In the genomic region with DNA sequence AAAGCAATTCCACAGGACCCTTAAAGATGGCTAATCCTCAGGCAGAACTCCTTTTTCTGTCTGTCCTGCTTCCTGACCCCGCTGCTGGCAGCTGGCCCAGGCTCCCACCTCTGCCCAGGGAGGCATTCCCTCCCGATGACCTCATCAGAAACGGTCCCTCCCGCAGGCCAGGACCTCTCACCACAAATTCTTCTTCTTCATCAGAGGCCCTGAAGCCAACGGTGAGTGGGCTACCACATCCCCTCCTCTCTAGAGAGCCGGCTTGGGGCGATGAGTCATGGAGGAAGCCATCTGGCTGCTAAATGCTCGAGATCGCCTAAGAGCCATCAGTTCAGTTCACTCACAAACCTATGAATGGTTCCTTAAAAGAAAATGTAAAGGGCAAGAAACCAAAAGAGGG, we compare ENCODE assay signal across 9 mouse cellular contexts. TPM values are rescaled to one million over a fixed set of nuclear protein-coding genes. Genes with fewer than 3 reads are reported as not detected.
DNase-seq lines count a peak whose midpoint lies in the region; ATAC-seq and TF ChIP-seq lines count a peak whose summit lies in the region.
"Had no signal": no experiment of that assay in that cellular context is flagged by ENCODE, and none has a peak within 500 bp of the region (broad histone marks: within the 10 kb centered on the region; RNA-seq: fewer than 3 reads in every experiment).

No protein-coding gene starts in this region.

- ATAC-seq in lung, embryonic 14.5 days (ENCODE audit: insufficient read depth) = peak; percentile 77
- no peak for ATAC-seq in limb, embryonic 15.5 days (ENCODE audit: insufficient number of reproducible peaks, low FRiP score, low TSS enrichment, low read depth)

- no peaks in the 10 kb centered on the region for H3K36me3 ChIP-seq in lung, embryonic 14.5 days (ENCODE audit: insufficient read depth)
- no peaks in the 10 kb centered on the region for H3K36me3 ChIP-seq in heart, embryonic 10.5 days
- H3K36me3 ChIP-seq in limb, embryonic 15.5 days = no peaks in the 10 kb centered on the region
- H3K36me3 ChIP-seq: liver, embryonic 15.5 days had no signal

- H3K27me3 ChIP-seq in lung, embryonic 14.5 days (ENCODE audit: insufficient read depth, low read length) = no peaks in the 10 kb centered on the region
- H3K27me3 ChIP-seq in heart, embryonic 10.5 days (ENCODE audit: insufficient read depth, poor library complexity, severe bottlenecking) = no peaks in the 10 kb centered on the region
- no peaks in the 10 kb centered on the region for H3K27me3 ChIP-seq in limb, embryonic 15.5 days
- H3K27me3 ChIP-seq: liver, embryonic 15.5 days had no signal

- no peak for TF ChIP-seq CTCF in lung, embryonic 14.5 days (IDR thresholded peaks at IDR 0.05; ENCODE audit: low read depth)
- no peak for TF ChIP-seq CTCF in lung, adult 2 months (IDR thresholded peaks at IDR 0.05; ENCODE audit: insufficient read depth, low read length)
- TF ChIP-seq CTCF in brain, embryonic 14.5 days (IDR thresholded peaks at IDR 0.05; ENCODE audit: borderline replicate concordance, extremely low read depth, insufficient read depth, insufficient read length) = no peak

- no peak overlapping the region for H3K4me2 ChIP-seq in lung, embryonic 14.5 days
- no peak overlapping the region for H3K4me2 ChIP-seq in limb, embryonic 15.5 days
- H3K4me2 ChIP-seq: liver, embryonic 15.5 days had no signal

- H3K4me1 ChIP-seq in lung, embryonic 14.5 days (ENCODE audit: insufficient read depth) = peaks cover 29% of the 10 kb centered on the region
- H3K4me1 ChIP-seq in lung, adult 2 months (ENCODE audit: control insufficient read depth, insufficient read depth, low read length) = no peaks in the 10 kb centered on the region
- peaks cover 59% of the 10 kb centered on the region for H3K4me1 ChIP-seq in heart, embryonic 10.5 days
- peaks cover 58% of the 10 kb centered on the region for H3K4me1 ChIP-seq in limb, embryonic 15.5 days
- H3K4me1 ChIP-seq: liver, embryonic 15.5 days had no signal

- H3K9me3 ChIP-seq in lung, embryonic 14.5 days (ENCODE audit: low read depth, low read length) = no peaks in the 10 kb centered on the region
- H3K9me3 ChIP-seq in heart, embryonic 10.5 days = no peaks in the 10 kb centered on the region
- no peaks in the 10 kb centered on the region for H3K9me3 ChIP-seq in limb, embryonic 15.5 days
- H3K9me3 ChIP-seq: liver, embryonic 15.5 days had no signal

- peak overlapping the region; percentile 82 for H3K27ac ChIP-seq in lung, embryonic 14.5 days (ENCODE audit: low read depth)
- peak overlapping the region; percentile 81 for H3K27ac ChIP-seq in heart, embryonic 10.5 days
- peak overlapping the region; percentile 67 for H3K27ac ChIP-seq in limb, embryonic 15.5 days
- H3K27ac ChIP-seq: liver, embryonic 15.5 days had no signal

- H3K4me3 ChIP-seq in lung, embryonic 14.5 days (ENCODE audit: low read depth, low read length) = no peak overlapping the region
- no peak overlapping the region for H3K4me3 ChIP-seq in lung, adult 2 months (replicated peaks; ENCODE audit: extremely low read depth, low read depth, low read length)
- H3K4me3 ChIP-seq in heart, embryonic 10.5 days = no peak overlapping the region
- no peak overlapping the region for H3K4me3 ChIP-seq in limb, embryonic 15.5 days
- H3K4me3 ChIP-seq: liver, embryonic 15.5 days had no signal

- 10% methylated on average over 9 of the region's 9 CpGs for WGBS in lung, embryonic 14.5 days
- WGBS in lung, adult 2 months = 14% methylated on average over 9 of the region's 9 CpGs
- WGBS in heart, embryonic 10.5 days = 5% methylated on average over 9 of the region's 9 CpGs
- WGBS in limb, embryonic 15.5 days = 10% methylated on average over 9 of the region's 9 CpGs

- TF ChIP-seq POLR2A in lung, adult 2 months (IDR thresholded peaks at IDR 0.05; ENCODE audit: borderline replicate concordance, extremely low read depth, low read depth, low read length) = no peak
- no peak for TF ChIP-seq POLR2A in brain, embryonic 14.5 days (IDR thresholded peaks at IDR 0.05; ENCODE audit: borderline replicate concordance, extremely low read depth, insufficient read depth, insufficient read length, poor library complexity, severe bottlenecking)

- no peak overlapping the region for H3K9ac ChIP-seq in lung, embryonic 14.5 days
- H3K9ac ChIP-seq in limb, embryonic 15.5 days = no peak overlapping the region
- H3K9ac ChIP-seq: liver, embryonic 15.5 days had no signal

- peak; percentile 81 for DNase-seq in lung, embryonic 14.5 days
- DNase-seq in lung, adult 2 months = no peak
- DNase-seq in brain, embryonic 14.5 days (ENCODE audit: low read depth) = peak; percentile 35
- DNase-seq in heart, embryonic 10.5 days (ENCODE audit: low spot score) = peak; percentile 90
- DNase-seq in layer of hippocampus, postnatal 14 days (ENCODE audit: low spot score in 2 of 2) = no peak
- no peak for DNase-seq in urinary bladder, adult 2 months (ENCODE audit: low spot score)
- no peak for DNase-seq in thymus, postnatal 0 days (ENCODE audit: low spot score)

RNA-seq across cellular contexts. Expression of a gene that starts 56.7 kb away (rescaled TPM):
- 635 and 725 TPM in 2 replicates for polyA plus RNA-seq in lung, embryonic 14.5 days (2014; fragmentation: Nextera tagmentation; extraction: Ambion mirVana)
- 168 and 359 TPM in 2 replicates for polyA plus RNA-seq in lung, adult 2 months (2012; rRNA removed)
- 110 and 133 TPM in 2 replicates for polyA plus RNA-seq in brain, embryonic 14.5 days (2012; rRNA removed)
- 2,990 and 4,096 TPM in 2 replicates for polyA plus RNA-seq in heart, embryonic 10.5 days (2016; fragmentation: Nextera tagmentation; extraction: Ambion mirVana)
- polyA plus RNA-seq in limb, embryonic 15.5 days (2015; fragmentation: Nextera tagmentation; extraction: Ambion mirVana) = 710 and 1,010 TPM in 2 replicates
- 100 to 1,000 TPM; 230 to 252 TPM for total RNA-seq in layer of hippocampus, postnatal 14 days (2021)
- 5,954 and 6,025 TPM in 2 replicates for polyA plus RNA-seq in urinary bladder, adult 2 months (2012; rRNA removed)
- 88.5 and 91.4 TPM in 2 replicates for polyA plus RNA-seq in thymus, postnatal 0 days (2015; fragmentation: Nextera tagmentation; extraction: Ambion mirVana)

Comparison
In these comparisons a context has a peak if more than half of its experiments do, and no peak if none do; other contexts are left out.
1. DNase-seq: peak in lung, embryonic 14.5 days (single experiment), brain, embryonic 14.5 days (single experiment) and heart, embryonic 10.5 days (single experiment); none in lung, adult 2 months (single experiment), layer of hippocampus, postnatal 14 days (0 of 2), urinary bladder, adult 2 months (single experiment) and thymus, postnatal 0 days (single experiment).
2. Peak in every context shown above with its lines, with median percentiles within 50 percentile points of each other: H3K27ac ChIP-seq.